Mouse (Mus musculus) frontal cortex, postnatal 10 days (tissue): ENCODE data around the gene Tmem98.

ENCODE experiments used
- DNase-seq, 2 experiments: peaks; one replicate each; pipeline ENCODE4 v3.0.0; 2022; ENCODE audit warnings: low spot score in 2 of 2, mixed read lengths in 1 of 2

Gene Tmem98

GRCm38 (mm10) chr11:80809993-80810821, at the start of gene Tmem98:
TSS of gene Tmem98 (plus strand) at chr11:80810175.
- DNase-seq = no peak

GRCm38 (mm10) chr11:80761285-80761974, 48.5 kb upstream of the Tmem98 start:
- no peak for DNase-seq

GRCm38 (mm10) chr11:80762066-80762465, 47.9 kb upstream of the Tmem98 start:
- no peak for DNase-seq

GRCm38 (mm10) chr11:80766068-80766467, 43.9 kb upstream of the Tmem98 start:
- no peak for DNase-seq

- no peak for DNase-seq
These were observed 43.3 kb upstream of the Tmem98 start for GRCm38 (mm10) chr11:80766472-80767319.

GRCm38 (mm10) chr11:80767320-80767617, 42.7 kb upstream of the Tmem98 start:
- no peak for DNase-seq

- no peak for DNase-seq
These were observed 38.8 kb upstream of the Tmem98 start for GRCm38 (mm10) chr11:80771186-80771585.

GRCm38 (mm10) chr11:80771596-80772250, 38.3 kb upstream of the Tmem98 start:
- no peak for DNase-seq

GRCm38 (mm10) chr11:80772595-80773210, 37.3 kb upstream of the Tmem98 start:
- no peak for DNase-seq

- DNase-seq = no peak
These were observed 34.4 kb upstream of the Tmem98 start for GRCm38 (mm10) chr11:80775535-80775934.

GRCm38 (mm10) chr11:80777708-80778107, 32.3 kb upstream of the Tmem98 start:
- no peak for DNase-seq

- no peak for DNase-seq
These were observed 31.8 kb upstream of the Tmem98 start for GRCm38 (mm10) chr11:80778157-80778556.

- DNase-seq = no peak
These were observed 31.0 kb upstream of the Tmem98 start for GRCm38 (mm10) chr11:80778916-80779526.

- DNase-seq = peak; percentile 43 to 80
These were observed 30.2 kb upstream of the Tmem98 start, which contains the start of gene Myo1d for GRCm38 (mm10) chr11:80779527-80780344. TSS of gene Myo1d (minus strand) at chr11:80780025.

- no peak for DNase-seq
These were observed 28.4 kb upstream of the Tmem98 start for GRCm38 (mm10) chr11:80781535-80781934.

GRCm38 (mm10) chr11:80783460-80783859, 26.5 kb upstream of the Tmem98 start:
- no peak for DNase-seq

- no peak for DNase-seq
These were observed 25.7 kb upstream of the Tmem98 start for GRCm38 (mm10) chr11:80784294-80784743.

GRCm38 (mm10) chr11:80785672-80786071, 24.3 kb upstream of the Tmem98 start:
- DNase-seq = no peak

GRCm38 (mm10) chr11:80789647-80790240, 20.2 kb upstream of the Tmem98 start:
- no peak for DNase-seq
